Mouse (Mus musculus) brain, embryonic 14.5 days (tissue): ENCODE results near the gene 2310011J03Rik.

Experiments used
- CTCF ChIP-seq: fragments of 200-500 bp; IDR thresholded peaks from 2 replicates; pipeline ENCODE4 v1.5.1; 2012; ENCODE audit warnings: inconsistent platforms, mild to moderate bottlenecking, moderate library complexity, borderline replicate concordance; ENCODE audit not compliant: insufficient read depth, insufficient read length; ENCODE audit errors: extremely low read depth
- POLR2A ChIP-seq: fragments of 200-500 bp; IDR thresholded peaks from 2 replicates; pipeline ENCODE4 v1.6.1; 2012; ENCODE audit warnings: mild to moderate bottlenecking, inconsistent platforms, borderline replicate concordance; ENCODE audit not compliant: poor library complexity, insufficient read depth, insufficient read length, severe bottlenecking; ENCODE audit errors: extremely low read depth

- no peak for TF ChIP-seq CTCF
- no peak for TF ChIP-seq POLR2A
Measured at GRCm38 (mm10) chr10:80302471-80302881, 17.9 kb downstream of the 2310011J03Rik start.
